Mouse (Mus musculus) T-cell, adult 2 months (primary cell): ENCODE results near the gene Tmem139.

ENCODE experiments used
- DNase-seq: peaks from one replicate; pipeline ENCODE4 v3.0.0; 2022; ENCODE audit warnings: low spot score

Gene Tmem139

GRCm38 (mm10) chr6:42282865-42283528 is 21.2 kb downstream of the Tmem139 start:
- DNase-seq = no peak

- DNase-seq = no peak
These were observed 24.7 kb downstream of the Tmem139 start, which contains the start of gene Clcn1 for GRCm38 (mm10) chr6:42286448-42286847. Clcn1 (plus strand) TSS chr6:42286685.

GRCm38 (mm10) chr6:42287562-42287961 is 25.8 kb downstream of the Tmem139 start:
- DNase-seq = no peak

GRCm38 (mm10) chr6:42293327-42293726 is 31.6 kb downstream of the Tmem139 start:
- DNase-seq = no peak

GRCm38 (mm10) chr6:42295549-42296094 is 33.9 kb downstream of the Tmem139 start:
- DNase-seq = no peak

GRCm38 (mm10) chr6:42299362-42299761 is 37.6 kb downstream of the Tmem139 start:
- DNase-seq = no peak

GRCm38 (mm10) chr6:42309816-42310378 is 48.1 kb downstream of the Tmem139 start:
- DNase-seq = no peak

GRCm38 (mm10) chr6:42310427-42311053 is 48.8 kb downstream of the Tmem139 start:
- DNase-seq = no peak
